Mouse (Mus musculus) CD4-positive helper T cell, adult 2 months (primary cell): Measurements from ENCODE around the gene Dyx1c1.

ENCODE experiments used
- DNase-seq: peaks from one replicate; pipeline ENCODE4 v3.0.0-alpha.2; 2012; ENCODE audit warnings: low read depth, missing footprints, low spot score

Dyx1c1 gene

GRCm38 (mm10) chr9:72958521-72959450 is at the start of gene Dyx1c1, which contains the start of gene Gm44503:
Gene Dyx1c1 (plus strand): TSS chr9:72958785.
Gene Gm44503 (plus strand): TSS chr9:72958852.
- DNase-seq: peak; percentile 93

- no peak for DNase-seq
Observed at GRCm38 (mm10) chr9:72911381-72911780, 47.2 kb upstream of the Dyx1c1 start.

GRCm38 (mm10) chr9:72913551-72913950 is 45.0 kb upstream of the Dyx1c1 start:
- no peak for DNase-seq

- no peak for DNase-seq
Observed at GRCm38 (mm10) chr9:72915728-72916127, 42.9 kb upstream of the Dyx1c1 start.

- no peak for DNase-seq
Observed at GRCm38 (mm10) chr9:72923068-72923467, 35.5 kb upstream of the Dyx1c1 start.

GRCm38 (mm10) chr9:72925021-72925934 is 33.3 kb upstream of the Dyx1c1 start, which contains the start of gene Pygo1:
Gene Pygo1 (plus strand): TSS chr9:72925645.
- DNase-seq: no peak

GRCm38 (mm10) chr9:72925935-72926258 is 32.7 kb upstream of the Dyx1c1 start:
- no peak for DNase-seq

GRCm38 (mm10) chr9:72931166-72931790 is 27.3 kb upstream of the Dyx1c1 start:
- DNase-seq: no peak

GRCm38 (mm10) chr9:72935309-72935708 is 23.3 kb upstream of the Dyx1c1 start:
- no peak for DNase-seq

GRCm38 (mm10) chr9:72936301-72936700 is 22.3 kb upstream of the Dyx1c1 start:
- DNase-seq: no peak

GRCm38 (mm10) chr9:72943424-72943823 is 15.2 kb upstream of the Dyx1c1 start:
- DNase-seq: peak; percentile 23

- DNase-seq: no peak
Observed at GRCm38 (mm10) chr9:72944286-72944685, 14.3 kb upstream of the Dyx1c1 start.

- DNase-seq: no peak
Observed at GRCm38 (mm10) chr9:72947010-72947409, 11.6 kb upstream of the Dyx1c1 start.

- DNase-seq: no peak
Observed at GRCm38 (mm10) chr9:72949572-72949971, 9.0 kb upstream of the Dyx1c1 start.

GRCm38 (mm10) chr9:72954746-72955145 is 3.8 kb upstream of the Dyx1c1 start:
- DNase-seq: peak; percentile 34

GRCm38 (mm10) chr9:72955546-72955945 is 3.0 kb upstream of the Dyx1c1 start:
- peak; percentile 73 for DNase-seq

- no peak for DNase-seq
Observed at GRCm38 (mm10) chr9:72961346-72961745, 2.8 kb downstream of the Dyx1c1 start.

- peak; percentile 86 for DNase-seq
Observed at GRCm38 (mm10) chr9:72961959-72962358, 3.4 kb downstream of the Dyx1c1 start.

- DNase-seq: peak; percentile 82
Observed at GRCm38 (mm10) chr9:72968349-72969061, 9.9 kb downstream of the Dyx1c1 start.

- DNase-seq: peak; percentile 92
Observed at GRCm38 (mm10) chr9:72969874-72970273, 11.3 kb downstream of the Dyx1c1 start.

- no peak for DNase-seq
Observed at GRCm38 (mm10) chr9:72972435-72972834, 13.8 kb downstream of the Dyx1c1 start.
